Mouse (Mus musculus) testis, adult 2 months (tissue): ENCODE results near the gene Kdelr3. TPM values are rescaled to one million over a fixed set of nuclear protein-coding genes. Genes with fewer than 3 reads are reported as not detected.
A peak's percentile ranks its signal among the peaks of the same experiment; 100 is the strongest.

ENCODE experiments used
- H3K27ac ChIP-seq: fragments of 200-500 bp; 2 replicates; pipeline ENCODE4 v1.5.1; 2012; ENCODE audit warnings: low read depth, low read length; ENCODE audit not compliant: control insufficient read depth, insufficient read depth
- H3K27me3 ChIP-seq: fragments of 200-500 bp; 2 replicates; pipeline ENCODE4 v1.6.1; 2012; ENCODE audit warnings: mild to moderate bottlenecking, low read length, moderate library complexity; ENCODE audit not compliant: control insufficient read depth, insufficient read depth
- H3K36me3 ChIP-seq: fragments of 200-500 bp; 2 replicates; pipeline ENCODE4 v1.6.1; 2012; ENCODE audit warnings: mild to moderate bottlenecking, low read length; ENCODE audit not compliant: control insufficient read depth, insufficient read depth
- H3K4me1 ChIP-seq: fragments of 200-500 bp; 2 replicates; pipeline ENCODE4 v1.6.1; 2012; ENCODE audit warnings: low read length; ENCODE audit not compliant: control insufficient read depth, insufficient read depth
- H3K4me3 ChIP-seq: fragments of 200-500 bp; 2 replicates; pipeline ENCODE4 v1.5.1; 2012; ENCODE audit warnings: low read depth, mild to moderate bottlenecking, low read length, moderate library complexity, mixed read lengths; ENCODE audit not compliant: control insufficient read depth
- CTCF ChIP-seq: fragments of 200-500 bp; IDR thresholded peaks from 2 replicates; pipeline ENCODE4 v1.5.1; 2012; ENCODE audit warnings: low read depth, mild to moderate bottlenecking, inconsistent platforms, low read length, moderate library complexity; ENCODE audit not compliant: control insufficient read depth, insufficient read depth, insufficient replicate concordance
- POLR2A ChIP-seq: fragments of 200-500 bp; IDR thresholded peaks from 2 replicates; pipeline ENCODE4 v1.6.1; 2012; ENCODE audit warnings: low read depth, mild to moderate bottlenecking, inconsistent platforms, low read length, moderate library complexity; ENCODE audit not compliant: control insufficient read depth
- polyA plus RNA-seq: library from polyadenylated mRNA; depleted of rRNA; stranded (reverse); fragments of >200 nt; gene quantifications from 2 replicates; pipeline ENCODE4 v1.2.3, GENCODE M21; 2012

Kdelr3 gene
- polyA plus RNA-seq, 1 experiment, result 2.3 TPM

GRCm38 (mm10) chr15:79505616-79506283 lies 10.5 kb upstream of the Kdelr3 start:
- Histone ChIP-seq H3K4me1 (peaks cover 12% of the 10 kb centered on the region), H3K27ac (no peak overlapping the region), H3K27me3 (no peaks in the 10 kb centered on the region), H3K4me3 (peak overlapping the region; percentile 63), H3K36me3 (no peaks in the 10 kb centered on the region)
- TF ChIP-seq POLR2A (no peak), CTCF (no peak)

- Histone ChIP-seq H3K4me3 (no peak overlapping the region), H3K4me1 (peaks cover 16% of the 10 kb centered on the region), H3K36me3 (no peaks in the 10 kb centered on the region), H3K27ac (no peak overlapping the region), H3K27me3 (no peaks in the 10 kb centered on the region)
- TF ChIP-seq POLR2A (no peak), CTCF (no peak)
Measured at GRCm38 (mm10) chr15:79506460-79506859, 9.8 kb upstream of the Kdelr3 start.

- no peaks in the 10 kb centered on the region for H3K36me3 ChIP-seq
- H3K4me3 ChIP-seq, result no peak overlapping the region
- H3K4me1 ChIP-seq, result peaks cover 21% of the 10 kb centered on the region
- no peak for TF ChIP-seq POLR2A
- no peak for TF ChIP-seq CTCF
- no peak overlapping the region for H3K27ac ChIP-seq
- H3K27me3 ChIP-seq, result no peaks in the 10 kb centered on the region
Measured at GRCm38 (mm10) chr15:79507055-79507828, 9.0 kb upstream of the Kdelr3 start.

- Histone ChIP-seq H3K27me3 (no peaks in the 10 kb centered on the region), H3K36me3 (no peaks in the 10 kb centered on the region), H3K4me3 (peak overlapping the region; percentile 60), H3K27ac (no peak overlapping the region), H3K4me1 (peaks cover 17% of the 10 kb centered on the region)
- TF ChIP-seq POLR2A (no peak), CTCF (no peak)
Measured at GRCm38 (mm10) chr15:79509998-79510397, 6.2 kb upstream of the Kdelr3 start.

- Histone ChIP-seq H3K27me3 (no peaks in the 10 kb centered on the region), H3K4me3 (peak overlapping the region; percentile 60), H3K36me3 (no peaks in the 10 kb centered on the region), H3K4me1 (peaks cover 13% of the 10 kb centered on the region), H3K27ac (no peak overlapping the region)
- TF ChIP-seq POLR2A, result no peak
- no peak for TF ChIP-seq CTCF
Measured at GRCm38 (mm10) chr15:79510425-79510824, 5.8 kb upstream of the Kdelr3 start.

- Histone ChIP-seq H3K4me1 (peaks cover 19% of the 10 kb centered on the region), H3K27me3 (no peaks in the 10 kb centered on the region), H3K4me3 (peak overlapping the region; percentile 71), H3K27ac (no peak overlapping the region), H3K36me3 (no peaks in the 10 kb centered on the region)
- no peak for TF ChIP-seq POLR2A
Measured at GRCm38 (mm10) chr15:79511553-79512320, 4.5 kb upstream of the Kdelr3 start.

GRCm38 (mm10) chr15:79513940-79514339 lies 2.3 kb upstream of the Kdelr3 start:
- peaks cover 23% of the 10 kb centered on the region for H3K4me1 ChIP-seq
- H3K36me3 ChIP-seq, result no peaks in the 10 kb centered on the region
- H3K4me3 ChIP-seq, result no peak overlapping the region
- no peak for TF ChIP-seq CTCF
- no peak for TF ChIP-seq POLR2A
- H3K27me3 ChIP-seq, result no peaks in the 10 kb centered on the region
- H3K27ac ChIP-seq, result no peak overlapping the region
